8 mouse cellular contexts compared by ENCODE assay signal in the genomic region with DNA sequence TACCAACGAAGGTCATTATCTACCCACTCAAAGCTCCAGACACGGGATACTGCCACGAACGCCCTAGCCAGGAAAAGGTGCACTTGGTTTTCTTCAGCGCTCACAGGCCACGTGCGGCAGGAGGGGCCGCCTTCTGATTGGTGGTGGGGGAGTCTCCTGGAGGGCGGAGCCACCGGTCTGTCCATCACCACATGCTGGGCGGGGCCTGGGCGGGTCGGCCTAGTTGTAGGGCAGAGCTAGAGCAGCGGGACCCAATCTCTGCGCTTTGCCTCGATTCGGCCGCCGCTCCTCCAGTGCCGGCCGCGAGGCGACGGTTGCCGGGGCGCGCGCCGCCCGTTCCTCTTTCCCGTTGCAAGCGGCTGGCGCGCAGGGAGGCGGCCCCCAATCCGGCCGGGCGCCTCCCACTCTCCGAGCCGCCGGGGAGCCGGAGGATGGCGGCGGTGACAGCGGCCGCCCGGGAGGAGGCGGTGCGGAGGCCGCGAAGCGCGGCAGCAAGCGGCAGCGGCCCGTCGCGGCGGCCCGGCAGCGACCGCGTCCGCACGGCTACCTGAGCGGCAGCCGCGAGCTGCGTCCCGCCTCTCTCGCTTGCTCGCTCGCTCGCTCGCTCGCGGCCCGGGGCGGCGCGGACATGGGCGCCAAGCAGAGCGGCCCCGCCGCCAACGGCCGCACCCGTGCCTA. TPM values are rescaled to one million over a fixed set of nuclear protein-coding genes. Genes with fewer than 3 reads are reported as not detected.
A peak's percentile ranks its signal among the peaks of the same experiment; 100 is the strongest.
DNase-seq lines count a peak whose midpoint lies in the region; ATAC-seq lines count a peak whose summit lies in the region.

A gene (plus strand): TSS at position 529 of the 678 bp plus-strand sequence.

- peak within 1 kb of the TSS; percentile 88 for H3K9ac ChIP-seq in hindbrain, embryonic 15.5 days

- no peaks in the 10 kb centered on the region for H3K27me3 ChIP-seq in hindbrain, embryonic 15.5 days

- peak within 1 kb of the TSS; percentile 65 for H3K4me2 ChIP-seq in hindbrain, embryonic 15.5 days

- ATAC-seq in hindbrain, embryonic 15.5 days (ENCODE audit: low FRiP score, low read depth) = peak; percentile 99

- DNase-seq in T-cell, adult 2 months (ENCODE audit: low spot score) = peak; percentile 90
- DNase-seq in cerebellum, postnatal 36 days = peak; percentile 93 to 95
- peak; percentile 92 to 95 for DNase-seq in frontal cortex, postnatal 36 days (ENCODE audit: low spot score in 2 of 2)
- peak; percentile 87 for DNase-seq in left cerebral cortex, adult 11 months (ENCODE audit: low spot score)
- peak; percentile 95 to 97 for DNase-seq in lung, postnatal 4 days
- DNase-seq in retina, postnatal 7 days (ENCODE audit: low read depth, low spot score) = peak; percentile 89
- peak; percentile 91 for DNase-seq in urinary bladder, adult 2 months (ENCODE audit: low spot score)

- WGBS in hindbrain, embryonic 15.5 days = 0% methylated on average over 69 of the region's 88 CpGs

- H3K4me3 ChIP-seq in hindbrain, embryonic 15.5 days = peak within 1 kb of the TSS; percentile 88

- H3K36me3 ChIP-seq in hindbrain, embryonic 15.5 days = no peaks in the 10 kb centered on the region

- H3K9me3 ChIP-seq in hindbrain, embryonic 15.5 days = no peaks in the 10 kb centered on the region

- peak within 1 kb of the TSS; percentile 97 for H3K27ac ChIP-seq in hindbrain, embryonic 15.5 days (replicated peaks)

- peaks cover 41% of the 10 kb centered on the region for H3K4me1 ChIP-seq in hindbrain, embryonic 15.5 days (replicated peaks)

RNA-seq across cellular contexts. Expression of the gene that starts here (rescaled TPM):
- polyA plus RNA-seq in hindbrain, embryonic 15.5 days (2015; fragmentation: Nextera tagmentation; extraction: Ambion mirVana) = 4.7 and 5.5 TPM in 2 replicates
- polyA plus RNA-seq in urinary bladder, adult 2 months (2012; rRNA removed) = 10.4 and 12.0 TPM in 2 replicates

Comparison
In these comparisons a context has a peak if more than half of its experiments do, and no peak if none do; other contexts are left out.
1. Peak in every context shown above with its lines: DNase-seq, ATAC-seq, H3K4me3 ChIP-seq and H3K27ac ChIP-seq.